Mouse (Mus musculus) adrenal gland, adult 2 months (tissue): Measurements from ENCODE around the gene Slfn3. TPM values are rescaled to one million over a fixed set of nuclear protein-coding genes. Genes with fewer than 3 reads are reported as not detected.

Source experiments
- polyA plus RNA-seq: library from polyadenylated mRNA; depleted of rRNA; stranded (reverse); fragments of >200 nt; gene quantifications from 2 replicates; pipeline ENCODE4 v1.2.3, GENCODE M21; 2012; rRNA removed
- total RNA-seq, 2 experiments: library from RNA; stranded (reverse); gene quantifications; 2 replicates each; pipeline ENCODE4 v1.2.3; 2021

The Slfn3 gene
- total and polyA plus RNA-seq, 3 experiments, result 0.03 to 2.8 (median 2.7) TPM

Other genes with a start within 250 kb of the Slfn3 start
- 10 to 100 TPM; 28.3 to 32.7 TPM for gene Slfn5, start 240.0 kb upstream of the Slfn3 start, total RNA-seq
- 2.2 and 2.3 TPM in 2 replicates for gene Slfn5, start 240.0 kb upstream of the Slfn3 start, polyA plus RNA-seq
- gene Slfn9, start 199.5 kb upstream of the Slfn3 start, total RNA-seq, result 1 to 10 TPM; 5.3 to 7.5 TPM
- gene Slfn9, start 199.5 kb upstream of the Slfn3 start, polyA plus RNA-seq, result 0.91 and 1.2 TPM in 2 replicates
- gene Slfn8, start 170.5 kb upstream of the Slfn3 start, total RNA-seq, result 1 to 10 TPM; 1.6 to 1.7 TPM
- 0.48 and 0.77 TPM in 2 replicates for gene Slfn8, start 170.5 kb upstream of the Slfn3 start, polyA plus RNA-seq
- 1 to 10 TPM; 4.5 to 4.9 TPM for gene Slfn2, start 126.2 kb upstream of the Slfn3 start, total RNA-seq
- 0.99 and 1.2 TPM in 2 replicates for gene Slfn2, start 126.2 kb upstream of the Slfn3 start, polyA plus RNA-seq
- gene Slfn1, start 74.5 kb upstream of the Slfn3 start, total RNA-seq, result under 1 TPM; 0.14 to 0.40 TPM
- 0.15 and 0.22 TPM in 2 replicates for gene Slfn1, start 74.5 kb upstream of the Slfn3 start, polyA plus RNA-seq
- under 1 TPM; 0.17 to 0.23 TPM for gene Slfn4, start 16.1 kb upstream of the Slfn3 start, total RNA-seq
- 0.06 TPM in 1 of 2 replicates, not detected in the other for gene Slfn4, start 16.1 kb upstream of the Slfn3 start, polyA plus RNA-seq
- gene Slfn14, start 95.4 kb downstream of the Slfn3 start, total RNA-seq, result not detected
- gene Slfn14, start 95.4 kb downstream of the Slfn3 start, polyA plus RNA-seq, result not detected in 2 replicates
- gene Ap2b1, start 107.7 kb downstream of the Slfn3 start, total RNA-seq, result 100 to 1,000 TPM; 101 to 104 TPM
- 17.7 and 24.0 TPM in 2 replicates for gene Ap2b1, start 107.7 kb downstream of the Slfn3 start, polyA plus RNA-seq
- gene Pex12, start 111.3 kb downstream of the Slfn3 start, total RNA-seq, result 10 to 100 TPM; 18.4 to 21.4 TPM
- gene Pex12, start 111.3 kb downstream of the Slfn3 start, polyA plus RNA-seq, result 12.3 and 12.5 TPM in 2 replicates
- gene Rasl10b, start 217.8 kb downstream of the Slfn3 start, total RNA-seq, result 10 to 100 TPM in 1 of 2 experiments, 1 to 10 TPM in 1; 8.6 to 14.3 TPM
- 20.1 and 25.5 TPM in 2 replicates for gene Rasl10b, start 217.8 kb downstream of the Slfn3 start, polyA plus RNA-seq
- gene Gas2l2, start 238.1 kb downstream of the Slfn3 start, total RNA-seq, result not detected
- not detected in 2 replicates for gene Gas2l2, start 238.1 kb downstream of the Slfn3 start, polyA plus RNA-seq
- gene 1700020L24Rik, start 246.3 kb downstream of the Slfn3 start, total RNA-seq, result under 1 TPM in 1 of 2 experiments, not detected in 1; 0.61 TPM
- 0.79 and 1.3 TPM in 2 replicates for gene 1700020L24Rik, start 246.3 kb downstream of the Slfn3 start, polyA plus RNA-seq